Mouse (Mus musculus) CH12.LX (cell line): Measurements from ENCODE around the gene Sult5a1.

Experiments
- CTCF ChIP-seq, 2 experiments: IDR thresholded peaks in 1 of 2; conservative IDR thresholded peaks in 1 of 2; 2 replicates each; pipeline ENCODE4 v1.5.1; 2011 to 2012; ENCODE audit warnings: low read depth in 2 of 2, low read length in 2 of 2, improper control_type of control experiment in 1 of 2, inconsistent platforms in 1 of 2, mild to moderate bottlenecking in 1 of 2, moderate library complexity in 1 of 2
- E2F4 ChIP-seq: IDR thresholded peaks from 2 replicates; pipeline ENCODE4 v1.6.1; 2011; ENCODE audit warnings: low read depth, low read length, improper control_type of control experiment; ENCODE audit not compliant: insufficient replicate concordance
- GABPA ChIP-seq: IDR thresholded peaks from 2 replicates; pipeline ENCODE4 v1.6.1; 2012; ENCODE audit warnings: low read depth, low read length, improper control_type of control experiment, inconsistent platforms; ENCODE audit not compliant: insufficient replicate concordance
- HCFC1 ChIP-seq: IDR thresholded peaks from 2 replicates; pipeline ENCODE4 v1.6.1; 2012; ENCODE audit warnings: low read depth, mild to moderate bottlenecking, inconsistent platforms, low read length, improper control_type of control experiment
- MAZ ChIP-seq: IDR thresholded peaks from 2 replicates; pipeline ENCODE4 v1.6.1; 2012; ENCODE audit warnings: low read depth, mild to moderate bottlenecking, inconsistent platforms, low read length, improper control_type of control experiment, moderate library complexity
- POLR2A ChIP-seq: IDR thresholded peaks from 2 replicates; pipeline ENCODE4 v1.6.1; 2011; ENCODE audit warnings: low read depth, mild to moderate bottlenecking, improper control_type of control experiment, low read length
- TBP ChIP-seq: conservative IDR thresholded peaks from 2 replicates; pipeline ENCODE4 v1.6.1; 2011; ENCODE audit warnings: low read depth, low read length, improper control_type of control experiment
- ZC3H11A ChIP-seq: IDR thresholded peaks from 2 replicates; pipeline ENCODE4 v1.6.1; 2012; ENCODE audit warnings: low read depth, mild to moderate bottlenecking, inconsistent platforms, low read length, improper control_type of control experiment
- ZKSCAN1 ChIP-seq: IDR thresholded peaks from 2 replicates; pipeline ENCODE4 v1.6.1; 2012; ENCODE audit warnings: low read depth, inconsistent platforms, low read length, improper control_type of control experiment, borderline replicate concordance

DNA sequence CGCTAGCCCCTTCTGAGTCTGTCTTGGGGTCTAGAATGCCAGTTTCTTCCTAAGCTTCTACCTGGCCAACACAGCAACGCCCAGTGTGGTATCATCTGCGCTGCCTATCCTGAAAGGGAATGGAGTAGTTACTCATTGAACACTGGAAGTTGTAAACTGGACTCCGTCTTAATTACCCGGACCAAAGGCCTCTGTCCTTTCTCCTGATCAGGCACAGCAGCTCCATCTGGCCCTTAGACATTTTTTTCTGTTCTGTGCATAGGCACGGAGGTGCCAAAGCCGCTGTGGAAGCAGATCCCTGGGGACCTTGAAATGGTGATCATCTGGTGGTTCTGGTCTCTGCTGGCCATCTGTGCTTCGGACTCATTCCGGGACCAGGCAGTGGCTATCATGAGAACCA, 35.7 kb upstream of the Sult5a1 start:
- TF ChIP-seq MAZ (no peak), CTCF (conservative IDR thresholded peaks at IDR 0.05 in 1 of 2, IDR thresholded peaks at IDR 0.05 in 1 of 2; ENCODE audit: low read depth in 2 of 2, low read length in 2 of 2) (no peak), POLR2A (no peak), GABPA (no peak), ZC3H11A (no peak), E2F4 (no peak), HCFC1 (no peak), TBP (no peak), ZKSCAN1 (no peak)
